Mouse (Mus musculus) urinary bladder, adult 2 months (tissue): ENCODE data around the gene Adrb1. TPM values are rescaled to one million over a fixed set of nuclear protein-coding genes. Genes with fewer than 3 reads are reported as not detected.
A peak's percentile ranks its signal among the peaks of the same experiment; 100 is the strongest.

Experiments
- DNase-seq: peaks from one replicate; pipeline ENCODE4 v3.0.0; 2022; ENCODE audit warnings: low spot score
- polyA plus RNA-seq: library from polyadenylated mRNA; depleted of rRNA; stranded (reverse); fragments of >200 nt; gene quantifications from 2 replicates; pipeline ENCODE4 v1.2.3, GENCODE M21; 2012

Adrb1 gene
- polyA plus RNA-seq, 1 experiment, result 1.0 TPM

DNA sequence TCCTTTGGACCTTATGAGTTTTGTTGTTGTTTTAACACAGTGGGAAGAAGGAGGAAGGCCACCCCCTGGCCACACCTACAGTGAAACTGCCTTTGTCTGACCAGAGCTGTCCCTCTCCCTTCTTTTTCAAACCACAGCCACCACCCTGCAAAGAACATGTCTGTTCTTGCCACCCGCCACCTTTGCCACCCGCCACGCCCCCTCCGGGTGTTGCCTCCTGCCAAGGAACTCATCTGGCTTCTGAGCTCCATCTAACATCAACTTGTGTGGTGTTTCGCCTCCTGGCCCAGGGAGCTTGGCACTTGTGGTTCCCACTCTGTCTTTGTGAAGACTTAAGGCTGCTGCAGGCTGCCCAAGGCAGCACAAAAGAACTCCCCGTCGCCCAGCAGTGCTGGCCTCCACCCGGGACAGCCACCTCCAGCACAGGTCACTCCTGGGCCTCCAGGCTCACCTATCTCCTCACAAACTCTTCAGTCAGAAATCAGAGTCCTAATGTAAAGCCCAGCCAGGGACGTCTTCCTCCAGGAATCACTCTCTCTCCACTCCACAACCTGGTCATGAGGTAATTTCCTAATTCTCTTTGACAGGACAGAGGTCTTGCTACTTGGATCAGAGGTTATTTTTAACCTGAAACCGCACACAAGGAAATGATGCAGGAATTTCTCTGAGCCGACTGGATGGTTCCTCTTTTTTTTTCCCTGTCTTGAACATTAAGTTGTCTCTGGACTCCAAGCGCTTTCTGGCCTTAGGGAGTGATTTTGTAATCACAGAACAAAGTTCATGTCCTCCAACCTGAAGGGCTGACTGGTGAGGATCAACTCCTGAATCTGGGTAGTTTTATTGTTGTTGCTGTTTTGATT is 18.5 kb upstream of the Adrb1 start:
- DNase-seq, result peak; percentile 43

DNA sequence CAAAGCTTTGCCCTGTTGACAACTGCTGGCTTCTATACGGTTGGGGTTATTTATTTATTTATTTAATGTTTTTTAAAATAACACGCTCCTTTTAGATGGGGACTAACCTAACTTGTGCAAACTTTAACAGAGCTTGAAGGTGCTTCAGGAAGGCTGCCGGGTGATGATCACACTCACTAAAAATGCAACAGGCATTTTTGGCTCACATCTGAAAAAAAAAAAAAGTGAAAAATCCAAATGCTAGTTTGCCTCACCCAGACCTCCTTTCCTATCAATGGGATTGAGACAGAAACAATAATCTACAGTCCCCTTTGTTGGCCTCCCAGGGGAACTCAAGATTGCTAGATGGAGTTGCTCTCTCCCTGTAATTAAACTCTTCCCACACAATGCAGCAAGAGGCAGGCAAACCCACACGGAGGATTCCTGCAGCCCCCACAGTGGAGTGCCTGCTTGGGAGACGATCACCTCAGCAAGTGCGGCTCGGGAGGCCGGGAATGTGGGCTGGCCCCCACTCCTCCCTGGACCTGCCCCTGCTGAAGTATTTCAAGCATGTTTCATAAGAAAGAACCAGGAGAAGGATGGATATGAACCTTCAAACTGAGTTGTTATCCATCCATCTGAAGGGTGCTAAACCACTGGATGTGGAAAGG is 16.8 kb upstream of the Adrb1 start:
- no peak for DNase-seq

DNA sequence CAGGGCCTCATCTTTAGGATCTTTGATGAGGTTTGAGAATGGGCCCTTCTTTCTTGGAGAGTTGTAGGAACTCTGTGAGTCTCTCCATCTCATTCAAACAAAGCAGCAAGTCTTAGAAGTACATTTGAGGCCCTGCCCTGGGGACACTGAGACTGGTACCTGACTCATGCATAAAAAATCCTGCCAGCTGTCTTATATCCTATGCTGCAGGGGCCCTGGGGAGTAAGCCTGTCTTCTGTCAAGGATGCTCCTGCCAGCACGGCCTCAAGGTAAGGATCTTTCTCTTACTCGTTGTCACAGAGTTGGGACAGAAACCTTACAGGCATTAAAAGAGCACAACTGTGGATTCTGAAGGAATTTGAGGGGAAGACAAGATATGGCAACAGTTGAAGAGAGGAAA is 13.2 kb upstream of the Adrb1 start:
- DNase-seq, result no peak

DNA sequence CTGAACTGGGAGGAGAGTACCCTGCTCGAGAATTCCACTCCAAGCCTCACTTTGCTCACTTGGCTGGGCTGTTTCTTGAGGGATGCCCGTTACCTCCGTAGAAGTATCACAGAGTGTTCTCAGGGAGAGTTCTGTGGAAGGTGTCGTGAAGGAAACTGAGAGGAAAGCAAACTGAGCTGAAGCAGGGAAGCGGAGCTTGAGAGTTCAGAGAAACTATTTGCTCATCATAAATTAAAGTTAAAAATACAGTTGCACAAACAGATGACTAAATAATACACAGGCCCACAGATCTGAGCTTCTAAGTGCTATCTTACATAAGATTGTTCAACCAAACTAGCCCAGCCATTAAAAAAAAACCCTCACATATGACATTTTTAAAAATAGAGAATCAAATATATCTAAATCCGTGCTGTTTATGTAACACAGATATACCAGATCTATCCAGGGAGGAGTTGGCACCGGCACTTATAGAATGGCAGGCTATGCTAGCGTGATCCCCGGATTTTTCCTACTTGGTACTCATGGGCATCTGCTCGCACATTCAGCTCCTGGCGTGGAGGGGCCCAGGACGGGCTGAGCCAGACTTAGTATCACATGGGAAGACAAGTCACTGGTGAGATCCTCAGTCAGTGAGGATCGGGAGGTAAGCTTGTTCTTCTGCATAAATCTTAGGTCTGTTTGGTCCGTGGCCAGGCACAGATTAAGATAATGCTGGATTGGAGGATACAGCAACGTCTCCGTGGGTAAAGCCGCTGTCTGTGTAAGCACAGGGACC is 11.7 kb upstream of the Adrb1 start:
- no peak for DNase-seq

DNA sequence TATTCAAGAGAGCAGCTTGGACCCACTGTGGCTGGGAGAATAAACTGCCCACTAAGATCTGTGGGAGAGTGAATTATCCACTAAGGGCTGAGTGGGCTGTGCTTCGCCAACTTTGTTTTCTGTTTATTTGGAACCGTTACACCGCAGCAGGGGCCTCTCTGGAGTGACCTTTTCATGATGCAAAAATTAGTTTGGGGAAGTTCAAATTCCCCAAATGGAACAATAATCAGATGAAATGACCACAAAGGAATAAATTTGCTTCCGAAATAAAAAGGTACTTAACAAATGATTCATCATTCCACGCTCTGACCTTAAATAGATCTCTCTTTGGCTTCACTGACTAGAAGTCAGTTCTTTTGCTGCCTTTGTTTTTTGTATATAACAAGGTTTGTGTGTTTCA is 8.4 kb upstream of the Adrb1 start:
- DNase-seq, result no peak

DNA sequence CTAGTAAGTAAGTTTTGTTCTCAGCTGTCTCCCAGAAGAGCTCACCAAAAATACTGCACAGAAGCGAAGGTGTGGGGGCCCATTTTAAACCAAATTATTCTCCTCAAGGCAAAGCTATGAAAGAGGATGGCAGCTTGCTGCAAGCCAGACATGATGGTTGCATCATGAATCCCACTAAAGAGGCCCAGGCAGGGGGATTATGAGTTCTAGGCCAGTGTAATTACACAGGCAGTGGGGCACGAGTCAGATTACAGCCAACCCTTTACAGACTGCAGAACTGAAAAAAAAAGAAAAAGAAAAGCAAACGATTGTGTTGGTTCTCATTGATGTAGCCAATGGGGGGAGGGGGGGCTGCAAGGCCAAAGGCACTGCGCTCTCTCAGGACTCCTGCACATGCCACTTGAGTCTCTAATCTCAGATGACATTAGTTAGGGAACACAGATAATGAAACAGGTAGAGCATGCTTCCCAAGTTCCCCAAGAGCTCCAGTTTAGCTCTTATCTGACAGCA is 7.3 kb upstream of the Adrb1 start:
- DNase-seq, result no peak

DNA sequence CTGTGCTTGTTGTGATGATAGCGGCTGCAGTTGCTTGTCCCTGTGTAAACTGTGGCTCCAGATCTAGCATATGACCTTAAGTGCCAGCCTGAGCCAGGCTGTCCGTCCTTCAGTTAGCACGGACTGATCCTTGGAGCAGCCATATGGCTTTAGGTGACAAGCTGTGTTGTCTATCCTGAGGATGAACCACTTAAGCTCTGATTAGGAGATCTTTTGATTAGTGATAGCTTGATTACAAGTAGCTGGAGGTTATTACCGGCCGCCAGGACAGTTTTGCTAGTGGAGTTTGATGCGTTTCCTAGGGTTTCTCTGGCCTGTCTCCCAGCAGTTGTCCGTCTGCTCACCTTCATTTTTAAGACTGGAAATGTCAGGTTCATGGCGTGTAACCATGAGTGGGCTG is 4.0 kb upstream of the Adrb1 start:
- DNase-seq, result no peak

DNA sequence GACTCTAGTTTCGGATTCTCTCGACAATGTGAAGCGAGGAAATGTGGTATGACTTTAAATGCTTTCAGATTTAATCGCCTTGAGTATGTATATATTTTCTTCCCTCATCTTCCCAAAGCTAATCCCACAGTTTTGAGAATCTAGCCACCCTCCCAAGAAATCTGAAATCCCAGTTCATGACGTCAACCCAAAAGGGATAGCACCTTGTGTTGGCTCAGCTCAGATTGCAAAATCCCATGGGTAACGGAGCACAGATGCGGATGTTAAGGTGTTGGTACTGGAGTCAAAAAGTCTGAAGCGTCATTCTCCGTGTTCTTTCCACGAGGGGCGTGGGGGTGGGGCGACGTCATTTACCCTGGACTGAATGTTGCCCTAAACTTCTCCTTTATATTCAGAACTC is 1.1 kb upstream of the Adrb1 start:
- DNase-seq, result no peak

DNA sequence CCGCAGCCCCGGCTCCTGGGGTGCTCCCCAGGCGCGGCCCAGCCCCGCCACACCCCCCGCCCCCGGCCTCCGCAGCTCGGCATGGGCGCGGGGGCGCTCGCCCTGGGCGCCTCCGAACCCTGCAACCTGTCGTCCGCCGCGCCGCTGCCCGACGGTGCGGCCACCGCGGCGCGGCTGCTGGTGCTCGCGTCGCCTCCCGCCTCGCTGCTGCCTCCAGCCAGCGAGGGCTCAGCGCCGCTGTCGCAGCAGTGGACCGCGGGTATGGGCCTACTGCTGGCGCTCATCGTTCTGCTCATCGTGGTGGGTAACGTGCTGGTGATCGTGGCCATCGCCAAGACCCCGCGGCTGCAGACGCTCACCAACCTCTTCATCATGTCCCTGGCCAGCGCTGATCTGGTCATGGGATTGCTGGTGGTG is 300 bp downstream of the Adrb1 start:
- DNase-seq, result no peak

DNA sequence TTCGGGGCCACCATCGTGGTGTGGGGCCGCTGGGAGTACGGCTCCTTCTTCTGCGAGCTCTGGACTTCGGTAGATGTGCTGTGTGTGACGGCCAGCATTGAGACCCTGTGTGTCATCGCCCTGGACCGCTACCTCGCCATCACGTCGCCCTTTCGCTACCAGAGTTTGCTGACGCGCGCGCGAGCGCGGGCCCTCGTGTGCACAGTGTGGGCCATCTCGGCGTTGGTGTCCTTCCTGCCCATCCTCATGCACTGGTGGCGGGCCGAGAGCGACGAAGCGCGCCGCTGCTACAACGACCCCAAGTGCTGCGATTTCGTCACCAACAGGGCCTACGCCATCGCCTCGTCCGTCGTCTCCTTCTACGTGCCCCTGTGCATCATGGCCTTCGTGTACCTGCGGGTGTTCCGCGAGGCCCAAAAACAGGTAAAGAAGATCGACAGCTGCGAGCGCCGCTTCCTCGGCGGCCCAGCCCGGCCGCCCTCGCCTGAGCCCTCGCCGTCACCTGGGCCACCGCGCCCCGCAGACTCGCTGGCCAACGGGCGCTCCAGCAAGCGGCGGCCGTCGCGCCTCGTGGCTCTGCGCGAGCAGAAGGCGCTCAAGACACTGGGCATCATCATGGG is 822 bp downstream of the Adrb1 start:
- no peak for DNase-seq

DNA sequence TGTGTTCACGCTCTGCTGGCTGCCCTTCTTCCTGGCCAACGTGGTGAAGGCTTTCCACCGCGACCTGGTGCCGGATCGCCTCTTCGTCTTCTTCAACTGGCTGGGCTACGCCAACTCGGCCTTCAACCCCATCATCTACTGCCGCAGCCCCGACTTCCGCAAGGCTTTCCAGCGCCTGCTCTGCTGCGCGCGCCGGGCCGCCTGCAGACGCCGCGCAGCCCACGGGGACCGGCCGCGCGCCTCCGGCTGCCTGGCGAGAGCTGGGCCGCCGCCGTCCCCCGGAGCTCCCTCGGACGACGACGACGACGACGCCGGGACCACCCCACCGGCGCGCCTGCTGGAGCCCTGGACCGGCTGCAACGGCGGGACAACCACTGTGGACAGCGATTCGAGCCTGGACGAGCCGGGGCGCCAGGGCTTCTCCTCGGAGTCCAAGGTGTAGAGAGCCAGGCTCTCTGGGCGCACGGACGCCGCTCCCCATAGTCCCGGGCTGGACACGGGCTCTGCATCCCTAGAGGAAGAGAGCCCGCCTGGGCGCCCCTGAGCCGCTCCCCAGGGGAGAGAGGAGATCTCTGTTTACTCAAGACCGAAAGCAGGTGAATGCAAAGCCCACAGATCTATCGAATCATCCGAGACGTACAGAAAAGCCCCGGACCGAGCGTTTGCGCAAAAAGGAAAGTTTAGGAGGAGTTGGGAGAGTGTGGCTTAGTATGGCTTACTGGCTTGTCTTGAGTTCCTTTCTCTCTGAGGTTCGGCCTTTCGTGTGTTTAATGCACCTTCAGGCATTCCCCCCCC is 1.5 kb downstream of the Adrb1 start:
- peak; percentile 56 for DNase-seq

DNA sequence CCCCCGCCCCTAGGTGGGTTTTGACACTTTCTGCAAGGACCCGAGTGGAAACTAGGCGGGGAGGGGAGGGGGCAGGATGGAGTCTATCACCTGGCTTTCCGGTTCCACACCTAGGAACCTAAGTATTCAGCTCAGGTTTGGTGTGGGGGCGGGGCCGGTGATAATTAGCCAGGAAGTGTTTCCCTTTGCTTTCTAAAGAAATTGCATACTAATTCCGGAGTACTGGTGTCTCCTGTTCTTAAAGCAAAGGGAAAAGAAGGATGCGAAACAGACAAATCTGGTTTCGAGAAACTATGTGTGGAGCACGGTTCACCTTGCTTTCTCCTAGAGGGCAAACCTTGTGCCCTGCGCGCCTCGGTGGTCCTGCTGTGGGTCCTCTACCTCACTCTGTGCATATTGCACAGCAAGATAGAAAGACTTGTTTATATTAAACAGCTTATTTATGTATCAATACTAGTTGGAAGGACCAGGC is 2.2 kb downstream of the Adrb1 start:
- DNase-seq, result no peak

DNA sequence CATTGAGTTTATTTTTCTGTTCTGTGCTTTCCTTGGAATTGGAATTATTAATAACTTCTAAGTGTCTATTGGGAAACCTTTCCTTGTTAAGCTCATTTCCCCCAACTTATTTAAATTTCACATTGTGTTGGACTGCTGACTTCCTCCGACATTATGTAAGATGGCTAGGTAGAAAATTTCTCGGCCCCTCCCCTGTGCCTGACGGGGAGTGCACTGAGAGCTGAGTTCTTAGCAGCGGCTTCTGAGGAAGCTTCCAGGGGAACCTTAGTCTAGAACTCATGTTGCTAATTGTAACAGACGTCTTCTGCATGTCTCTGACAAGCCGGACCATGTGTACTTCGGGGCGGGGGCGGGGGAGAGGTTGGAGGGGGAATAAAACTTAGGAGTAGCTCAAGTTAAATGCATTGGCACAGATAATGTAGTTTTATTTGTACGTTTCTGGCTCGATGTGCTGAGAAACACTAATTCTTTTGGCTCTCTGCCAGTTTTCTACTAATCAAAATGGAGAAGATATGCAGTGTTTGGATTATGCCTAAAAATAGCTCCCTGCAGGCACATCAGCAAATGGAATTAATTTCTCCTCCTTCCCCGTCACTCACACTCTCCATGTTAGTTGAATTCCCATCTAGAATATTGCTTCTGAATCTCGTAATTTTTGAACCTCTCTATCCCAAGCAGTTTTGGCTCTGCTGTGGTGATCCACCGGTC is 5.3 kb downstream of the Adrb1 start:
- no peak for DNase-seq

DNA sequence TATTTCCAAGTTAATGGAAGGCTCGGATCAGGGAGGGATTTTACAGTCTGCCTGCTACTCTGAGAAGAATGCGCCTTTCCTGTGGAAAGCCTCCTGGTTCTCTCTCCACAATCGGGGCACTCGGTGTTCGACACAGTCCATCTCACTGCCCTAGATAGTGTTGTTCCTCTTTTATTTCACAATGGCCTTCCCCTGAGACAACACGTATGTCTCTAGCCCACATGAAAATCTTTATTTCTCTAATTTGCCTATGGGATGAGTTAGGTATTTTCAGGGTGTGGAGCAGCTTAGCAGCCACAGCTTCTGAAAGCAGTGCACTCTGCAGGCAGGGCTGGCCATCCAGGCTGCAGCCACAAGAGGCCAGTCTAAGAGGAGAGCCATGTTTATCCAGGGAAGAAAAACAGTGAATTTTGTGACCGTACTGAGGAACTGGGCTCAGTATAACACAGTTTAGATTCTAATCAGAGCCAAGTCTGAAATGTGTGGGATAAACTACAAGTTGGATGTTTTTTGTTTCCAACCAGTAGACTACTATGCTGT is 12.1 kb downstream of the Adrb1 start:
- no peak for DNase-seq

DNA sequence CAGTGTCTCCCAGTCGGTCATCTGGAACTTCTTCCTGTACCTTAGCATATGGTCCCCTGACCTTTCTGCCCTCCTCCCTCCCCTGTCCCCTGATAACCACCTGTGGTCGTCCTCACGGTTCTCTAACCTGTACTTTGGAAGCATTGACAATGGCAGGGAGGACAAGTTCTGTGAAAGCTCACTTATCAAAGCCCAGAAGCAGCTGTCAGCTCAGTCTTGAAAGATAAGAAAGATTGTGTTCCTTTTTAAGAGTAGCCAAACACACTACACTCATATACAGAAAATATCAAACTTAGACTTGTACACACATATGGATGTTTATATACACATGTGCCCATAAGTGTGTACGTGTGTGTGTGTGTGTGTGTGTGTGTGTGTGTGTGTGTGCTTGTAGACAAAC is 13.7 kb downstream of the Adrb1 start:
- DNase-seq, result no peak

DNA sequence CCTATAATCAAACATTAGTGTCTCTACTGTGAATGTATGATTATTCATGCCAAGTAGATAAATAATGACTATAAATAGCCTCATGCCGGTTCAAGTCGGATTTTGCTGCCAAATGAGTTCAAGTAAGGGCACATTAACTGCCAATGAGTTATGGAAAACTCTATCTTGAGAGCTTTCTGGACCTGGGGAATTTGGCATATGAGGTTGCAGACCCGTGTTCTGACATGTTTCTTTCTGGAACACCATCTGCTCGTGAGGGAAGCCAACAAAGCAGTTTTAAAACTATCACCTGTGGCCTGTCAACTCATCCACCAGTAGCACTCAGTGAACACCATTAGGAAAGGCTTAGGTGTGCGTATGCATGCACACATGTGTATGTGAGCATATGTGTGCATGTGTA is 14.3 kb downstream of the Adrb1 start:
- DNase-seq, result no peak

DNA sequence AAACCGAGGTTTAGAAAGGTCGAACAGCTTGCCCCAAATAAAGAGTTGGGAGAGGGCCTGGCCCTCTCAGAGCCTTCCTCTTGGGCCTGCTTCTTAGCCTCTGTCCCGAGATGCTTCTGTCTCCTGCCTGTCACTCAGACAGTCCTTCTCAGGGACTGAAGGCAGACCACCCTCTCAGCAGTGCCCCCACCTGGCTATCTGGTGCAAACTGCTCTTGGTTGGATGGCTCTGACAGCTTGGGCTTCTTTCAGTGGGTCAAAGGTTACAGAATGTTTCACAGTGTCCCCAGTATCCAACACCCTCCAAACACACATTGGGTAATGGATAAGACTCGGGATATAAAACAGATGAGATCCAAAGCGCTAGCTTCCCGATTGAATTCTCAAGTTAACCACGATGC is 23.1 kb downstream of the Adrb1 start:
- DNase-seq, result no peak

DNA sequence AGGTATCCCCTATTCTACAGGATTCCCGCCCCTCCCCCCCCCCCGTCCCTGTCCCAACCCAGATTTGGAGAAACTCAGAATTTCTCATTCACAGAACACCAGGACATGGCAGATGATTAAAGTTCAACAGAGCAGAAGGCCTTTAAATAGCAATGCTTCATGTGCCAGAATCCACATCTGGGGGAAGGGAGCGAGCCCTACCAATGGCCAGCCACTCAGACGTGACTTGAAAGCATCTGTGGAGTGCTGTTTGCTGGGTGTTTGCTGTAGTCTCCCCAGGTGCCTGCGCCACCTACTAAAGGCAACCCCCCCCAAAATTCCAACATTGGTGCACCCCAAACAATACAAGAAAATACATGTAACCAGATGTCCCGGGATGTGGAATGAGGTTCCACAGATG is 23.5 kb downstream of the Adrb1 start:
- no peak for DNase-seq

DNA sequence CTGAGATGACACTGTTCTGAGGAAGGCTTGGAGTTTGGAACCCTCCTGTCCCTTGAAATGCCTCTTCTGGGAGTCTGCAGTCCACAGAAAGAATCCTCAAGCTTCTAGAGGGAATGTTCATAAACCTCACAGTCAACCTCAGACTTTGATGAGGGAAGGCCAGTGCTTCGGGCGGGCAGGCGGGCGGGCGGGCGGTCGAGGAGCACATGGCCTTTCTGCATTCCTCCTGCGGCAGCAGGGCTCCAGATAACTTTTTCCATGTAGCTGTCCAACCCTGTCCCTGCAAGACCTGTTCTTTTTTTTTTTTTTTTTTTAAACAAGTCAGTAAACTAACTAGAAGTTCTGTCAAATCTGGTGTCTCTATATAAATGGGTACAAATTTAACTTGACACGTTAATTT is 24.6 kb downstream of the Adrb1 start:
- DNase-seq, result no peak

DNA sequence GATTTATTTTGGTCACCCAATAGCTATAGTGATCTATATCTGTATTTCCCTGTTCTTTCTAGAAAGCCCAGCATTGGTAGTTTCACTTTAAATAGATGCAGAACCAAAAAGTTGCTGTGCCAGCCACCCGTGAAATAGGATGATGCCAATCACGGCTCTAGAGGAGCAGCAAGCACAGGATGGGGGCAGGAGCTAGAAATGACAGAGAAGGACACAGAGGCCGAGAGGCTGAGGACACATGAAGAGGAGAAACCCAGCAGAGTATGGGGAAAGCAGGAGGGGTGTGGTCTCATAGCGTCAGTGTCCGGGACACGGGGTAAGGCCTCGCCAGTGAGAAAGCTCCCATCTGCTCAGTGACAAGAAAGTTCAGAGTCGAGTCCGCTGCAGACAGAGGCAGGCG is 25.9 kb downstream of the Adrb1 start:
- DNase-seq, result no peak
